Mouse (Mus musculus): ENCODE measurements around the gene Scpep1. TPM values are rescaled to one million over a fixed set of nuclear protein-coding genes. Genes with fewer than 3 reads are reported as not detected.

Gene Scpep1
- polyA plus RNA-seq, 1 experiment: 384 TPM

DNA sequence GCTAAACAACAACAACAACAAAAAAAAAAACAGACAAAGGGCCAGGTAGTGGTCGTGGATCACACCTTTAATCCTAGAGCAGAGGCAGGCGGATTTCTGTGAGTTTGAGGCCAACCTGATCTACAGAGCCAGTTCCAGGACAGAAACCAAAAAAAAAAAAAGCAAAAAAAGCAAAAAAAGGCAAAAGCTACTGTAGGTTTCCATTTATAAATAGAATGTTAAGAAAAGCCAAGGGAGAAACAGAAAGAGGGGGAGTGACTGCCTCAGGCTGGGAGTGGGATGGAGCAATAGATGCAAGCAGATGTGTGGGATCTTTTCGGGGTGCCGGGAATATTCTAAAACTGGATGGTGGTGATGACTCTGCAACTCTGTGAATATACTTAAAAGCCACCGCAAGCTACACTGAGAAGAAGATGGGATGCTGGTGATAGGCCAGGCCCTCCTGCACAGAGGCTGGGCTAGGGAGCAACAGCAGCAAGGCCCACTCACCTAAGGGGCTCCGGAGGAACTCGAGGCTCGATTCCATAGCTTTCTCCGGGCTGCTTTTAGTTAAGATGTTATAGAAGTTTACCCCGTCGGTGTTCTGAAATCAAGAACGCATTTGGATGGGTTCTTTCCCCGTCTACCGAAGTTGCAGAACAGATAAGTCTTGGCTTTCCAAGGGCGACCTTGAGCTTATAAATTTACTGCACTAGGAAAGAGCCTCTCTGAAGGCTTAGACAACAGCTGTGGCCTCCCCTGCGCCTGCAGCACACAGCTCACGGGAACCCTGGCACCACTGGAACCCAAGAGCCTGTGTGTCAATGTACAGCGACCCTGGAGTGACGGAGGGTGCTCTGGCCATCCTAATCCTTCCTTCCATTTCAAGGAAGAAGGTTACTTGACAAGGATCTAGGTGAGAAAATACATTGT lies 20.9 kb downstream of the Scpep1 start:
- TF ChIP-seq POLR2A (IDR thresholded peaks at IDR 0.05; ENCODE audit: low read depth, low read length) (no peak), CTCF (IDR thresholded peaks at IDR 0.05; ENCODE audit: borderline replicate concordance, insufficient read depth, low read length) (no peak)
- no peak overlapping the region for H3K4me3 ChIP-seq (ENCODE audit: insufficient read depth, low read length)
- no peaks in the 10 kb centered on the region for H3K4me1 ChIP-seq (ENCODE audit: control insufficient read depth, insufficient read depth, low read length)
- H3K27ac ChIP-seq (ENCODE audit: insufficient read depth, low read length): no peak overlapping the region

DNA sequence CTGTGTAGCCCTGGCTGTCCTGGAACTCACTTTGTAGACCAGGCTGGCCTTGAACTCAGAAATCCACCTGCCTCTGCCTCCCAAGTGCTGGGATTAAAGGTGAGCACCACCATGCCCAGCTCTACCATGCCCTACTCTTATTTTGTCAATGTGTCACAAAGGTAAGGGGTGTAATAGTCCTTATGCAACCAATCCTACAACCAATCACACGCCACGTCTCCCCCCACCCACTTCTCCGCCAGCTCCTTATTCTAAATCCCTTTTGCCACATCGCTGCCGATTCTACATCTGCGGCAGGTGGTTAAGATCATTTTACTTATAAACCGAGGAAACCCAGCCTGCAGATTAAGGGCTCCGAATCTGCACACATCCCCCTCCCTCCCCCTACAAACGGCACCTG lies 22.2 kb downstream of the Scpep1 start:
- no peak for TF ChIP-seq CTCF (IDR thresholded peaks at IDR 0.05; ENCODE audit: borderline replicate concordance, insufficient read depth, low read length)
- TF ChIP-seq POLR2A (IDR thresholded peaks at IDR 0.05; ENCODE audit: low read depth, low read length): no peak
- Histone ChIP-seq H3K4me1 (ENCODE audit: control insufficient read depth, insufficient read depth, low read length) (no peaks in the 10 kb centered on the region), H3K4me3 (ENCODE audit: insufficient read depth, low read length) (no peak overlapping the region), H3K27ac (ENCODE audit: insufficient read depth, low read length) (no peak overlapping the region)

- Histone ChIP-seq H3K4me3 (ENCODE audit: insufficient read depth, low read length) (no peak overlapping the region), H3K27ac (ENCODE audit: insufficient read depth, low read length) (no peak overlapping the region), H3K4me1 (ENCODE audit: control insufficient read depth, insufficient read depth, low read length) (no peaks in the 10 kb centered on the region)
- no peak for TF ChIP-seq POLR2A (IDR thresholded peaks at IDR 0.05; ENCODE audit: low read depth, low read length)
- TF ChIP-seq CTCF (IDR thresholded peaks at IDR 0.05; ENCODE audit: borderline replicate concordance, insufficient read depth, low read length): no peak
These were observed 23.4 kb downstream of the Scpep1 start for GRCm38 (mm10) chr11:88931692-88932530.

DNA sequence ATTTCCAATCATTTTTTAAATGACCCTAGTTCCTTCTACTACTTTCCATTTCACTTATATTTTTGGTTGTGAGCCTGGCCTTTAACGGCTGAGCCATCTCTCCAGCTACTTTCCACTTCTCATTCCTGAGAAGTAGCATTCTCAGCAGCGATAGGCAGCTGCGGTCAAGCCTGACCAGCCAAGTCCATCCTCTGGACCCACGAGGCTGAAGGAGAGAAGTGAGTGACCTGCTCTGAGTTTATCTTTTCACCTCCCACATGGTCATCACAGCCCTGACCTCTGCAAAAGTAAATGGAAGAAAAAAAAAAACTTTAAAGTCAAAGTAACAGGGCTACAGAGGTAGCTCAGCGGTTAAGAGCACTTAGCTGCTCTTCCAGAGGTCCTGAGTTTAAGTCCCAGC lies 28.7 kb downstream of the Scpep1 start:
- no peak for TF ChIP-seq POLR2A (IDR thresholded peaks at IDR 0.05; ENCODE audit: low read depth, low read length)
- no peak for TF ChIP-seq CTCF (IDR thresholded peaks at IDR 0.05; ENCODE audit: borderline replicate concordance, insufficient read depth, low read length)
- Histone ChIP-seq H3K27ac (ENCODE audit: insufficient read depth, low read length) (no peak overlapping the region), H3K4me3 (ENCODE audit: insufficient read depth, low read length) (no peak overlapping the region), H3K4me1 (ENCODE audit: control insufficient read depth, insufficient read depth, low read length) (no peaks in the 10 kb centered on the region)

DNA sequence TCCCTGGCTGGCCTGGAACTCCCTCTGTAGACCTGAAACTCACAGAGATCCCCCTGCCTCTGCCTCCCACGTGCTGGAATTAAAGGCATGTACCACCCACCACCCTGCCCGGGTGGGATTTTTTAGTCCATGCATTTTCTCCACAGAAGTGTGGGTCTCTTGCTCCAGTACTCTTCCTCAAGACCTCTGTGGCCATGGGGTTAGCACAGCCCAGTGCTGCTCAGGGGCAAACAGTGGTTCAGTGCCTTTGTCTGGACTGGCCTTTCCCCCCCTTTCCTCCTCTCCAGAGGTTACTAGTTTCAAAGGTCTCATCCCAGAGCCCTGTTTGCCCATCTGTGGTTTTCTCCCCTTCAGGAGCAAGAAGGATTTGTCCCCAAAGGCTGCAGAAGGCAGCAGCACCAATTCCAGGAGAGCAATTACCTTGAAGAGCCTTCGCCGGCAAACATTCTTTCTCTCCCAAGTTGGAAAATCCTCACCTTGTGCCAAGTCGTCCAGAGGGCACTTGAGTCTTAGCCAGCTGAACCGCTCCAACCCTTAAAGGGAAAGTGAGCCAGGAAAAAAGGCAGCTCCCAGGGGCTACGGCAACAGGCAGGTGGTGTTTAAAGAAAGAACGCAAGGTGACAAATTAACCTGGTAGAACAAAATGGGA lies 45.8 kb downstream of the Scpep1 start:
- TF ChIP-seq POLR2A (IDR thresholded peaks at IDR 0.05; ENCODE audit: low read depth, low read length) (no peak), CTCF (IDR thresholded peaks at IDR 0.05; ENCODE audit: borderline replicate concordance, insufficient read depth, low read length) (no peak)
- no peaks in the 10 kb centered on the region for H3K4me1 ChIP-seq (ENCODE audit: control insufficient read depth, insufficient read depth, low read length)
- H3K27ac ChIP-seq (ENCODE audit: insufficient read depth, low read length): no peak overlapping the region
- H3K4me3 ChIP-seq (ENCODE audit: insufficient read depth, low read length): no peak overlapping the region

DNA sequence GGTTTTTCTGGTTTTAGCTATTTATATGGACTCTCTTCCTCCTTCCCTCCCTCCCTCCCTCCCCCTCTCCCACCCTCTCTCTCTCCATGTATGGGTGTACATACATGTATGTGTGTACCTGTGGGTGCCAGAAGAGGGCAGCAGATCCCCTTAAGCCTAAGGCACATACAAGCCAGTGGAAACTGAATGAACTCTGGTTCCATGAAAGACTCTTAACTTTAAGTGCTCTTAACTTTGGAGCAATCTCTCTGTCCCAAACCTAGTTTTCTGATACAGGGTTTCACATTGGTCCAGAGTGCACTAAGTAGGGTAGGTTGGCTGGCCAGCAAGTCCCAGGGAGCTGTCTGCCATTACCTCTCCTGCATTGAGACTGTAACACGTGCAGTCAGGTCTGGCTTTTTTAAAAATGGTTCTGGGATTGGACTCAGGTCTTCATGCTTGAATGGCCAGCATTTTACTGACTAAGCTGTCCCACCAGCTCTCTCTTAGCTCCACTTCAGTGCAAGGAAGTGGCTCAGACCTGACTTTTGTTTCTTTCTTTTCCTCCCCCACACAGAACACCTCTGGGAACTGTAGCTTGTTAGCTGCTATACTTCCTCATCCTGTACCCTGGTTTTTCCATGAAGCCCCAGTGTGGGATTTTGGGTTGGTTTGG lies 46.6 kb downstream of the Scpep1 start:
- H3K4me1 ChIP-seq (ENCODE audit: control insufficient read depth, insufficient read depth, low read length): no peaks in the 10 kb centered on the region
- no peak overlapping the region for H3K4me3 ChIP-seq (ENCODE audit: insufficient read depth, low read length)
- peak; percentile 40; the same call in 1 of the 2 replicates for TF ChIP-seq CTCF (IDR thresholded peaks at IDR 0.05; ENCODE audit: borderline replicate concordance, insufficient read depth, low read length)
- no peak for TF ChIP-seq POLR2A (IDR thresholded peaks at IDR 0.05; ENCODE audit: low read depth, low read length)
- no peak overlapping the region for H3K27ac ChIP-seq (ENCODE audit: insufficient read depth, low read length)

DNA sequence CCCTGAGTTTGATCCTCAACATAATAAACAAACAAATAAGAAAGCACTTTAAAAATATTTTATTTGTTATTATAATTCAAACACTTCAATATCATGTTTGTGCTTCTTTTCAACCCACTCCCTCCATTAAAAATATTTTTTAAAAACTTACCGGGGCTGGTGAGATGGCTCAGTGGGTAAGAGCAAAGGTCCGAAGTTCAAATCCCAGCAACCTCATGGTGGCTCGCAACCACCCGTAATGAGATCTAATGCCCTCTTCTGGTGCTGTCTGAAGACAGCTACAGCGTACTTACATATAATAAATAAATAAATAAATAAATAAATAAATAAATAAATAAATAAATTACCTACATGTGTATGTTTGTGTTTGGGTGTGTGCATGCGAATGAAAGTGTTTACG lies 47.4 kb downstream of the Scpep1 start:
- no peaks in the 10 kb centered on the region for H3K4me1 ChIP-seq (ENCODE audit: control insufficient read depth, insufficient read depth, low read length)
- TF ChIP-seq CTCF (IDR thresholded peaks at IDR 0.05; ENCODE audit: borderline replicate concordance, insufficient read depth, low read length) (no peak), POLR2A (IDR thresholded peaks at IDR 0.05; ENCODE audit: low read depth, low read length) (no peak)
- no peak overlapping the region for H3K4me3 ChIP-seq (ENCODE audit: insufficient read depth, low read length)
- H3K27ac ChIP-seq (ENCODE audit: insufficient read depth, low read length): no peak overlapping the region

GRCm38 (mm10) chr11:88905621-88906020 lies 49.6 kb downstream of the Scpep1 start:
- H3K4me1 ChIP-seq (ENCODE audit: control insufficient read depth, insufficient read depth, low read length): no peaks in the 10 kb centered on the region

GRCm38 (mm10) chr11:88904080-88904479 lies 51.2 kb downstream of the Scpep1 start:
- Histone ChIP-seq H3K4me3 (ENCODE audit: insufficient read depth, low read length) (no peak overlapping the region), H3K27ac (ENCODE audit: insufficient read depth, low read length) (no peak overlapping the region), H3K4me1 (ENCODE audit: control insufficient read depth, insufficient read depth, low read length) (no peaks in the 10 kb centered on the region)
- TF ChIP-seq POLR2A (IDR thresholded peaks at IDR 0.05; ENCODE audit: low read depth, low read length): no peak
- TF ChIP-seq CTCF (IDR thresholded peaks at IDR 0.05; ENCODE audit: borderline replicate concordance, insufficient read depth, low read length): no peak

More at GRCm38 (mm10) chr11:88905621-88906020, 49.6 kb downstream of the Scpep1 start:
- Histone ChIP-seq H3K27ac (ENCODE audit: insufficient read depth, low read length) (no peak overlapping the region), H3K4me3 (ENCODE audit: insufficient read depth, low read length) (no peak overlapping the region)
- no peak for TF ChIP-seq POLR2A (IDR thresholded peaks at IDR 0.05; ENCODE audit: low read depth, low read length)
- TF ChIP-seq CTCF (IDR thresholded peaks at IDR 0.05; ENCODE audit: borderline replicate concordance, insufficient read depth, low read length): no peak

Data from embryonic fibroblast, embryonic 13.5 days (primary cell).